Mouse (Mus musculus) testis, adult 2 months (tissue): ENCODE measurements around the gene Emcn.

Experiments used
- CTCF ChIP-seq: fragments of 200-500 bp; IDR thresholded peaks from 2 replicates; pipeline ENCODE4 v1.5.1; 2012; ENCODE audit warnings: low read depth, mild to moderate bottlenecking, inconsistent platforms, low read length, moderate library complexity; ENCODE audit not compliant: control insufficient read depth, insufficient read depth, insufficient replicate concordance
- POLR2A ChIP-seq: fragments of 200-500 bp; IDR thresholded peaks from 2 replicates; pipeline ENCODE4 v1.6.1; 2012; ENCODE audit warnings: low read depth, mild to moderate bottlenecking, inconsistent platforms, low read length, moderate library complexity; ENCODE audit not compliant: control insufficient read depth

GRCm38 (mm10) chr3:137322304-137322703 is 18.6 kb upstream of the Emcn start:
- no peak for TF ChIP-seq CTCF
- no peak for TF ChIP-seq POLR2A
